Mouse (Mus musculus) MEL (cell line): ENCODE results near the gene Col4a2. TPM values are rescaled to one million over a fixed set of nuclear protein-coding genes. Genes with fewer than 3 reads are reported as not detected.

Experiments
- DNase-seq: peaks from one replicate; pipeline ENCODE4 v3.0.0; 2011; ENCODE audit warnings: low read depth, low spot score
- H3K27ac ChIP-seq: 2 replicates; pipeline ENCODE4 v1.5.1; 2012; ENCODE audit warnings: low read depth, mild to moderate bottlenecking, control low read depth, low read length, moderate library complexity; ENCODE audit not compliant: control insufficient read depth
- H3K27me3 ChIP-seq, 2 experiments: fragments of 150-350 bp in 1 of 2; sonication (generic) in 1 of 2; 2 replicates each; pipeline ENCODE4 v1.6.1; 2012; ENCODE audit warnings: low read length in 2 of 2, mild to moderate bottlenecking in 2 of 2, improper control_type of control experiment in 1 of 2, moderate library complexity in 1 of 2; ENCODE audit not compliant: insufficient read depth in 2 of 2, control insufficient read depth in 1 of 2
- H3K36me3 ChIP-seq, 2 experiments: 2 replicates each; pipeline ENCODE4 v1.6.1; 2012 to 2014; ENCODE audit warnings: low read length in 2 of 2, improper control_type of control experiment in 1 of 2, inconsistent platforms in 1 of 2, mild to moderate bottlenecking in 1 of 2; ENCODE audit not compliant: insufficient read depth in 2 of 2, control insufficient read depth in 1 of 2
- H3K4me1 ChIP-seq, 2 experiments: fragments of 150-350 bp in 1 of 2; sonication (generic) in 1 of 2; 2 replicates each; pipeline ENCODE4 v1.6.1; 2012; ENCODE audit warnings: low read length in 2 of 2, improper control_type of control experiment in 1 of 2, mild to moderate bottlenecking in 1 of 2; ENCODE audit not compliant: insufficient read depth in 2 of 2, control insufficient read depth in 1 of 2
- H3K4me3 ChIP-seq, 2 experiments: fragments of 150-350 bp in 1 of 2; sonication (generic) in 1 of 2; 2 replicates each; pipeline ENCODE4 v1.5.1; 2012; ENCODE audit warnings: low read depth in 2 of 2, low read length in 2 of 2, mild to moderate bottlenecking in 2 of 2, moderate library complexity in 2 of 2, control low read depth in 1 of 2, improper control_type of control experiment in 1 of 2; ENCODE audit not compliant: control insufficient read depth in 1 of 2, insufficient read depth in 1 of 2
- H3K79me2 ChIP-seq: 2 replicates; pipeline ENCODE4 v1.6.1; 2012; ENCODE audit warnings: mild to moderate bottlenecking, low read length, moderate library complexity; ENCODE audit not compliant: control insufficient read depth, poor library complexity, insufficient read depth
- H3K9ac ChIP-seq: 2 replicates; pipeline ENCODE4 v1.6.1; 2012; ENCODE audit warnings: low read depth, mild to moderate bottlenecking, control low read depth, low read length, moderate library complexity; ENCODE audit not compliant: control insufficient read depth, poor library complexity, severe bottlenecking
- H3K9me3 ChIP-seq: fragments of 150-350 bp; sonication (generic); replicated peaks from 2 replicates; pipeline ENCODE4 v1.6.1; 2012; ENCODE audit warnings: mild to moderate bottlenecking, low read length, improper control_type of control experiment, moderate library complexity; ENCODE audit not compliant: insufficient read depth
- CTCF ChIP-seq, 3 experiments: IDR thresholded peaks in 2 of 3; conservative IDR thresholded peaks in 1 of 3; 2 replicates each; pipeline ENCODE4 v1.5.1; 2011 to 2012; ENCODE audit warnings: low read length in 3 of 3, low read depth in 2 of 3, mild to moderate bottlenecking in 2 of 3, improper control_type of control experiment in 1 of 3, inconsistent platforms in 1 of 3, mixed read lengths in 1 of 3, moderate library complexity in 1 of 3; ENCODE audit not compliant: control insufficient read depth in 1 of 3, insufficient read depth in 1 of 3, poor library complexity in 1 of 3, severe bottlenecking in 1 of 3
- E2F4 ChIP-seq: IDR thresholded peaks from 2 replicates; pipeline ENCODE4 v1.6.1; 2011; ENCODE audit warnings: low read depth, low read length, improper control_type of control experiment, borderline replicate concordance
- ELF1 ChIP-seq: IDR thresholded peaks from 2 replicates; pipeline ENCODE4 v1.6.1; 2014; ENCODE audit warnings: low read depth, mild to moderate bottlenecking, inconsistent platforms, low read length, improper control_type of control experiment, moderate library complexity
- GABPA ChIP-seq: IDR thresholded peaks from 2 replicates; pipeline ENCODE4 v1.6.1; 2012; ENCODE audit warnings: low read depth, mild to moderate bottlenecking, inconsistent platforms, low read length, improper control_type of control experiment, moderate library complexity
- HCFC1 ChIP-seq: IDR thresholded peaks from 2 replicates; pipeline ENCODE4 v1.6.1; 2012; ENCODE audit warnings: low read depth, mild to moderate bottlenecking, inconsistent platforms, low read length, improper control_type of control experiment, moderate library complexity
- JUND ChIP-seq: IDR thresholded peaks from 2 replicates; pipeline ENCODE4 v1.6.1; 2011; ENCODE audit warnings: low read depth, mild to moderate bottlenecking, improper control_type of control experiment, low read length
- KAT2A ChIP-seq: conservative IDR thresholded peaks from 2 replicates; pipeline ENCODE4 v1.6.1; 2012; ENCODE audit warnings: low read depth, low read length, improper control_type of control experiment, inconsistent platforms
- MAFK ChIP-seq: IDR thresholded peaks from 2 replicates; pipeline ENCODE4 v1.6.1; 2011; ENCODE audit warnings: low read depth, mild to moderate bottlenecking, low read length, improper control_type of control experiment, borderline replicate concordance
- MAX ChIP-seq: IDR thresholded peaks from 2 replicates; pipeline ENCODE4 v1.6.1; 2011; ENCODE audit warnings: low read length, improper control_type of control experiment
- MAZ ChIP-seq: IDR thresholded peaks from 2 replicates; pipeline ENCODE4 v1.6.1; 2012; ENCODE audit warnings: low read depth, mild to moderate bottlenecking, inconsistent platforms, low read length, improper control_type of control experiment
- MEF2A ChIP-seq: IDR thresholded peaks from 2 replicates; pipeline ENCODE4 v1.6.1; 2014; ENCODE audit warnings: low read depth, mild to moderate bottlenecking, inconsistent platforms, low read length, improper control_type of control experiment; ENCODE audit not compliant: poor library complexity, insufficient replicate concordance, severe bottlenecking; ENCODE audit errors: extremely low read depth
- MYC ChIP-seq: IDR thresholded peaks from 2 replicates; pipeline ENCODE4 v1.6.1; 2011; ENCODE audit warnings: low read depth, mild to moderate bottlenecking, low read length, improper control_type of control experiment, moderate library complexity
- NELFE ChIP-seq: IDR thresholded peaks from 2 replicates; pipeline ENCODE4 v1.6.1; 2011; ENCODE audit warnings: low read depth, low read length, improper control_type of control experiment
- POLR2A ChIP-seq, 2 experiments: IDR thresholded peaks; 2 replicates each; pipeline ENCODE4 v1.6.1; 2011 to 2012; ENCODE audit warnings: low read length in 2 of 2, mild to moderate bottlenecking in 2 of 2, control low read depth in 1 of 2, improper control_type of control experiment in 1 of 2, low read depth in 1 of 2, moderate library complexity in 1 of 2; ENCODE audit not compliant: control insufficient read depth in 1 of 2, insufficient read depth in 1 of 2, poor library complexity in 1 of 2
- POLR2AphosphoS2 ChIP-seq: IDR thresholded peaks from 2 replicates; pipeline ENCODE4 v1.6.1; 2011; ENCODE audit warnings: low read length, improper control_type of control experiment
- RCOR1 ChIP-seq: IDR thresholded peaks from 2 replicates; pipeline ENCODE4 v1.6.1; 2012; ENCODE audit warnings: low read depth, mild to moderate bottlenecking, inconsistent platforms, low read length, improper control_type of control experiment
- SIN3A ChIP-seq: IDR thresholded peaks from 2 replicates; pipeline ENCODE4 v1.6.1; 2012; ENCODE audit warnings: low read length, improper control_type of control experiment, inconsistent platforms
- SMC3 ChIP-seq: IDR thresholded peaks from 2 replicates; pipeline ENCODE4 v1.6.1; 2011; ENCODE audit warnings: low read depth, low read length, improper control_type of control experiment
- TBP ChIP-seq: IDR thresholded peaks from 2 replicates; pipeline ENCODE4 v1.8.0; 2011; ENCODE audit warnings: low read depth, low read length, improper control_type of control experiment
- TCF12 ChIP-seq: IDR thresholded peaks from 2 replicates; pipeline ENCODE4 v1.6.1; 2014; ENCODE audit warnings: low read depth, mild to moderate bottlenecking, inconsistent platforms, low read length, improper control_type of control experiment, moderate library complexity
- ZC3H11A ChIP-seq: IDR thresholded peaks from 2 replicates; pipeline ENCODE4 v1.6.1; 2012; ENCODE audit warnings: low read depth, mild to moderate bottlenecking, inconsistent platforms, low read length, improper control_type of control experiment
- ZNF384 ChIP-seq: IDR thresholded peaks from 2 replicates; pipeline ENCODE4 v1.6.1; 2012; ENCODE audit warnings: low read depth, mild to moderate bottlenecking, inconsistent platforms, low read length, improper control_type of control experiment
- polyA plus RNA-seq, 2 experiments: library from polyadenylated mRNA; stranded (reverse) in 1 of 2; unstranded in 1 of 2; fragments of >175 nt in 1 of 2; fragments of >200 nt in 1 of 2; gene quantifications; 2 replicates each; pipeline versions ENCODE4 v1.2.1 to v1.2.4; 2012; ENCODE audit warnings: low replicate concordance in 2 of 2, low read depth in 1 of 2; ENCODE audit not compliant: insufficient read length in 2 of 2, insufficient read depth in 1 of 2, missing spikeins in 1 of 2
- total RNA-seq: library from RNA; depleted of rRNA; stranded (reverse); fragments of 300-350 nt; gene quantifications from 2 replicates; pipeline ENCODE4 v1.2.3, GENCODE M21; 2012

The Col4a2 gene
- total and polyA plus RNA-seq, 3 experiments, result 0.04 to 0.81 TPM; not detected in 1

- Histone ChIP-seq H3K27me3 (no peaks in the 10 kb centered on the region), H3K27ac (no peak overlapping the region), H3K9me3 (no peaks in the 10 kb centered on the region), H3K9ac (no peak overlapping the region), H3K36me3 (peaks cover 0 to 9% of the 10 kb centered on the region in 2 experiments; a peak in 2 of 4 replicates), H3K4me1 (peaks cover 0 to 5% of the 10 kb centered on the region in 2 experiments; a peak in 1 of 4 replicates), H3K4me3 (no peak overlapping the region), H3K79me2 (no peaks in the 10 kb centered on the region)
- no peak for TF ChIP-seq GABPA
- TF ChIP-seq ZC3H11A, result no peak
- TF ChIP-seq MYC, result no peak
- TF ChIP-seq NELFE, result no peak
- no peak for TF ChIP-seq JUND
- TF ChIP-seq POLR2AphosphoS2, result no peak
- TF ChIP-seq MAFK, result no peak
- no peak for TF ChIP-seq HCFC1
- TF ChIP-seq RCOR1, result no peak
- no peak for TF ChIP-seq E2F4
- no peak for TF ChIP-seq TCF12
- no peak for TF ChIP-seq MAZ
- TF ChIP-seq SMC3, result no peak
- no peak for TF ChIP-seq KAT2A
- no peak for TF ChIP-seq ELF1
- no peak for TF ChIP-seq TBP
- DNase-seq, result no peak
Measured at GRCm38 (mm10) chr8:11457278-11457677, 144.7 kb downstream of the Col4a2 start.

- H3K4me1 ChIP-seq, result no peaks in the 10 kb centered on the region
- H3K4me3 ChIP-seq, result no peak overlapping the region
- DNase-seq, result no peak
- H3K27ac ChIP-seq, result no peak overlapping the region
- no peak overlapping the region for H3K9ac ChIP-seq
- no peaks in the 10 kb centered on the region for H3K79me2 ChIP-seq
- H3K36me3 ChIP-seq, result peaks cover 0 to 5% of the 10 kb centered on the region in 2 experiments; a peak in 2 of 4 replicates
- H3K9me3 ChIP-seq, result no peaks in the 10 kb centered on the region
- no peaks in the 10 kb centered on the region for H3K27me3 ChIP-seq
- TF ChIP-seq MAX, result no peak
- TF ChIP-seq GABPA, result no peak
- no peak for TF ChIP-seq NELFE
- TF ChIP-seq MEF2A, result no peak
- TF ChIP-seq SIN3A, result no peak
- no peak for TF ChIP-seq POLR2A (IDR thresholded peaks at IDR 0.05; ENCODE audit: control insufficient read depth in 1 of 2, insufficient read depth in 1 of 2, low read depth in 1 of 2, low read length in 2 of 2, poor library complexity in 1 of 2)
- TF ChIP-seq ZNF384, result no peak
- no peak for TF ChIP-seq CTCF (IDR thresholded peaks at IDR 0.05 in 2 of 3, conservative IDR thresholded peaks at IDR 0.05 in 1 of 3; ENCODE audit: control insufficient read depth in 1 of 3, insufficient read depth in 1 of 3, low read depth in 2 of 3, low read length in 3 of 3, poor library complexity in 1 of 3, severe bottlenecking in 1 of 3)
Measured at GRCm38 (mm10) chr8:11457981-11458836, 145.6 kb downstream of the Col4a2 start.
